Mouse (Mus musculus) spleen, postnatal 36 days (tissue): ENCODE results near the gene Gemin5.
A peak's percentile ranks its signal among the peaks of the same experiment; 100 is the strongest.

Source experiments
- DNase-seq, 2 experiments: peaks; one replicate each; pipeline ENCODE4 v3.0.0; 2022; ENCODE audit warnings: low spot score in 2 of 2, mixed read lengths in 1 of 2

The Gemin5 gene

GRCm38 (mm10) chr11:58171459-58172091 lies 3.2 kb upstream of the Gemin5 start, which contains the start of gene Mrpl22:
Gene Mrpl22, plus strand, starts transcription at chr11:58171661.
- peak; percentile 88 to 93 for DNase-seq

- no peak for DNase-seq
Observed at GRCm38 (mm10) chr11:58169666-58170065, 1.3 kb upstream of the Gemin5 start.

GRCm38 (mm10) chr11:58167822-58168166 lies 545 bp downstream of the Gemin5 start:
- DNase-seq: no peak

GRCm38 (mm10) chr11:58165072-58165471 lies 3.3 kb downstream of the Gemin5 start:
- DNase-seq: no peak

GRCm38 (mm10) chr11:58156871-58157270 lies 11.5 kb downstream of the Gemin5 start:
- DNase-seq: no peak

GRCm38 (mm10) chr11:58155458-58155857 lies 12.9 kb downstream of the Gemin5 start:
- no peak for DNase-seq

GRCm38 (mm10) chr11:58146241-58146640 lies 22.1 kb downstream of the Gemin5 start:
- peak in 1 of 2 experiments; percentile 12 for DNase-seq

GRCm38 (mm10) chr11:58143704-58144426 lies 24.5 kb downstream of the Gemin5 start:
- no peak for DNase-seq

- DNase-seq: no peak
Observed at GRCm38 (mm10) chr11:58139466-58139865, 28.9 kb downstream of the Gemin5 start.

GRCm38 (mm10) chr11:58138821-58139220 lies 29.5 kb downstream of the Gemin5 start:
- no peak for DNase-seq

GRCm38 (mm10) chr11:58136677-58137076 lies 31.7 kb downstream of the Gemin5 start:
- no peak for DNase-seq

GRCm38 (mm10) chr11:58135296-58135695 lies 33.0 kb downstream of the Gemin5 start:
- DNase-seq: no peak

GRCm38 (mm10) chr11:58134869-58135268 lies 33.5 kb downstream of the Gemin5 start:
- DNase-seq: peak in 1 of 2 experiments; percentile 9

GRCm38 (mm10) chr11:58132026-58132425 lies 36.3 kb downstream of the Gemin5 start:
- no peak for DNase-seq

- no peak for DNase-seq
Observed at GRCm38 (mm10) chr11:58129302-58129843, 39.0 kb downstream of the Gemin5 start.

GRCm38 (mm10) chr11:58127544-58127943 lies 40.8 kb downstream of the Gemin5 start:
- DNase-seq: peak in 1 of 2 experiments; percentile 31

GRCm38 (mm10) chr11:58126397-58127160 lies 41.8 kb downstream of the Gemin5 start:
- DNase-seq: peak; percentile 22 to 48

- no peak for DNase-seq
Observed at GRCm38 (mm10) chr11:58125021-58125420, 43.3 kb downstream of the Gemin5 start.

GRCm38 (mm10) chr11:58123711-58124110 lies 44.6 kb downstream of the Gemin5 start:
- no peak for DNase-seq

- DNase-seq: no peak
Observed at GRCm38 (mm10) chr11:58121351-58121750, 47.0 kb downstream of the Gemin5 start.

GRCm38 (mm10) chr11:58120655-58121054 lies 47.7 kb downstream of the Gemin5 start:
- no peak for DNase-seq

- no peak for DNase-seq
Observed at GRCm38 (mm10) chr11:58117044-58117652, 51.2 kb downstream of the Gemin5 start.
